16 mouse cellular contexts compared by ENCODE assay signal in the genomic region with DNA sequence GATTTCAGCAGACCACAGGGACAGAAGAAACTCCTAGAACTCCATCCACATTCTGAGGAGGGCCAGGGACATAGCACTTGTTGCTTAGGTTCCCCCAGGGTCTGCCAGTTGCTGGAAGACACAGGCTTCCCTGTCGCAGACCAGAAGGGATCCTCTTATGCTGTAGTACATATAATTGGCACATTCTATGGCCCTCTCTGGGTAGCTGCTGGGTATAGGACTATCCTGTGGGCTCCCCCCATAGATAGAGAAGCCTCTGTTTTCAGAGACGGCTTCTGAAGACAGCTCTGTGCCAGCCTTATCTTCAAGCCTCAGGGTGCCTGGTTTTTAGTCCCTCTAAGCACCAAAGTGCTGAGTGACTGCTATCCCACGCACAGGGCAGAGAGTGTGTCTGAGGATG.
DNase-seq lines count a peak whose midpoint lies in the region; ATAC-seq and TF ChIP-seq lines count a peak whose summit lies in the region.
"Had no signal": no experiment of that assay in that cellular context is flagged by ENCODE, and none has a peak within 500 bp of the region (broad histone marks: within the 10 kb centered on the region; RNA-seq: fewer than 3 reads in every experiment).

No protein-coding gene starts in this region.

- no peak for ATAC-seq in kidney, embryonic 15.5 days (replicated peaks; ENCODE audit: low FRiP score)
- ATAC-seq in hindbrain, embryonic 13.5 days (ENCODE audit: low FRiP score), result peak; percentile 34; the same call in 1 of the 2 replicates
- no peak for ATAC-seq in megakaryocyte-erythroid progenitor cell, adult 5-6 weeks (replicated peaks; ENCODE audit: low FRiP score, low TSS enrichment, poor library complexity, severe bottlenecking)

- no peak overlapping the region for H3K27ac ChIP-seq in kidney, embryonic 15.5 days
- peak overlapping the region; percentile 82 for H3K27ac ChIP-seq in hindbrain, embryonic 13.5 days
- 0 out of 2 replicates have a peak overlapping the region, but pooled peaks have one; percentile 9 for H3K27ac ChIP-seq in limb, embryonic 10.5 days

- WGBS in kidney, embryonic 15.5 days, result 63% methylated on average over 3 of the region's 3 CpGs
- WGBS in hindbrain, embryonic 13.5 days, result 65% methylated on average over 3 of the region's 3 CpGs
- WGBS in limb, embryonic 10.5 days, result 84% methylated on average over 3 of the region's 3 CpGs

- H3K9me3 ChIP-seq in kidney, embryonic 15.5 days (replicated peaks), result no peaks in the 10 kb centered on the region
- no peaks in the 10 kb centered on the region for H3K9me3 ChIP-seq in E14TG2a.4 (ENCODE audit: low read length)
- no peaks in the 10 kb centered on the region for H3K9me3 ChIP-seq in hindbrain, embryonic 13.5 days
- no peaks in the 10 kb centered on the region for H3K9me3 ChIP-seq in limb, embryonic 10.5 days (replicated peaks)

- no peak for TF ChIP-seq CTCF in E14TG2a.4 (conservative IDR thresholded peaks at IDR 0.05; ENCODE audit: low read length)

- DNase-seq in kidney, adult 11 months, result no peak
- DNase-seq in limb, embryonic 10.5 days (ENCODE audit: low spot score), result no peak
- DNase-seq in heart, postnatal 25 days (ENCODE audit: low spot score), result no peak
- DNase-seq in embryo, embryonic 11 days, result no peak
- DNase-seq: adrenal gland, postnatal 36 days; cerebellum, adult 9-10 months; gastrocnemius, postnatal 25 days; heart, postnatal 4 days; right cerebral cortex, postnatal 25 days; thymus, postnatal 14 days had no signal

- peak overlapping the region; percentile 50 for H3K4me2 ChIP-seq in kidney, embryonic 15.5 days
- H3K4me2 ChIP-seq in hindbrain, embryonic 13.5 days, result peak overlapping the region; percentile 42
- H3K4me2 ChIP-seq: heart, embryonic 11.5 days had no signal

- no peak overlapping the region for H3K4me3 ChIP-seq in kidney, embryonic 15.5 days (replicated peaks)
- H3K4me3 ChIP-seq in E14TG2a.4 (replicated peaks; ENCODE audit: low read length), result peak overlapping the region; percentile 41
- H3K4me3 ChIP-seq in hindbrain, embryonic 13.5 days, result no peak overlapping the region
- H3K4me3 ChIP-seq in limb, embryonic 10.5 days, result no peak overlapping the region
- H3K4me3 ChIP-seq: myocyte had no signal

- intact Hi-C loops in heart, postnatal 25 days (cut with DNase I), result no loop called here

- peaks cover 24% of the 10 kb centered on the region for H3K27me3 ChIP-seq in kidney, embryonic 15.5 days
- peaks cover 6% of the 10 kb centered on the region; the same call in 1 of the 2 replicates for H3K27me3 ChIP-seq in E14TG2a.4 (ENCODE audit: insufficient read depth, low read length)
- H3K27me3 ChIP-seq in hindbrain, embryonic 13.5 days, result peaks cover 79% of the 10 kb centered on the region
- peaks cover 5% of the 10 kb centered on the region; the same call in 1 of the 2 replicates for H3K27me3 ChIP-seq in limb, embryonic 10.5 days (ENCODE audit: low read depth, poor library complexity, severe bottlenecking)

- H3K36me3 ChIP-seq in kidney, embryonic 15.5 days, result no peaks in the 10 kb centered on the region
- no peaks in the 10 kb centered on the region for H3K36me3 ChIP-seq in E14TG2a.4 (ENCODE audit: insufficient read depth, low read length)
- H3K36me3 ChIP-seq in hindbrain, embryonic 13.5 days, result no peaks in the 10 kb centered on the region
- no peaks in the 10 kb centered on the region for H3K36me3 ChIP-seq in limb, embryonic 10.5 days

- H3K9ac ChIP-seq in kidney, embryonic 15.5 days, result no peak overlapping the region
- H3K9ac ChIP-seq in hindbrain, embryonic 13.5 days, result peak overlapping the region; percentile 35; the same call in 1 of the 2 replicates

- peaks cover 16% of the 10 kb centered on the region for H3K4me1 ChIP-seq in kidney, embryonic 15.5 days
- peaks cover 27% of the 10 kb centered on the region for H3K4me1 ChIP-seq in E14TG2a.4 (replicated peaks; ENCODE audit: low read depth, low read length)
- H3K4me1 ChIP-seq in hindbrain, embryonic 13.5 days (replicated peaks), result peaks cover 40% of the 10 kb centered on the region
- peaks cover 26% of the 10 kb centered on the region for H3K4me1 ChIP-seq in limb, embryonic 10.5 days
